Mouse (Mus musculus) intestine, embryonic 14.5 days (tissue): ENCODE results near the gene Cyp2c70. TPM values are rescaled to one million over a fixed set of nuclear protein-coding genes. Genes with fewer than 3 reads are reported as not detected.

Experiments used
- polyA plus RNA-seq: library from polyadenylated mRNA; unstranded; fragments of >200 nt; fragmentation: Nextera tagmentation; extraction: Ambion mirVana; gene quantifications from 2 replicates; pipeline ENCODE4 v1.2.1, GENCODE M21; 2014

The Cyp2c70 gene
- polyA plus RNA-seq, 1 experiment from 2014 or later = 0.39 TPM

Other genes starting within 250 kb of the Cyp2c70 start
- not detected in 2 replicates for gene Cyp2c37, start 194.9 kb downstream of the Cyp2c70 start, polyA plus RNA-seq
- not detected in 2 replicates for gene Cyp2c54, start 113.5 kb downstream of the Cyp2c70 start, polyA plus RNA-seq
- not detected in 2 replicates for gene Cyp2c50, start 97.6 kb downstream of the Cyp2c70 start, polyA plus RNA-seq
- gene Pdlim1, start 84.5 kb upstream of the Cyp2c70 start, polyA plus RNA-seq = 192 and 200 TPM in 2 replicates